Mouse (Mus musculus): ENCODE results near the gene Kank1.
A peak's percentile ranks its signal among the peaks of the same experiment; 100 is the strongest.

Kank1 gene

GRCm38 (mm10) chr19:25334360-25334759, 97.6 kb downstream of the Kank1 start:
- Histone ChIP-seq H3K4me3 (replicated peaks; ENCODE audit: low read length) (no peak overlapping the region), H3K9me3 (ENCODE audit: low read length) (no peaks in the 10 kb centered on the region), H3K4me1 (replicated peaks; ENCODE audit: low read depth, low read length) (0 out of 2 replicates have a peak, but pooled peaks cover 7% of the 10 kb centered on the region), H3K27me3 (ENCODE audit: insufficient read depth, low read length) (no peaks in the 10 kb centered on the region), H3K36me3 (ENCODE audit: insufficient read depth, low read length) (no peaks in the 10 kb centered on the region)
- TF ChIP-seq CTCF (conservative IDR thresholded peaks at IDR 0.05; ENCODE audit: low read length) (peak; percentile 76), NANOG (IDR thresholded peaks at IDR 0.05; ENCODE audit: borderline replicate concordance, low read length) (no peak), POU5F1 (IDR thresholded peaks at IDR 0.05; ENCODE audit: borderline replicate concordance, low read length) (no peak)

GRCm38 (mm10) chr19:25336731-25337130, 100.0 kb downstream of the Kank1 start:
- no peaks in the 10 kb centered on the region for H3K36me3 ChIP-seq (ENCODE audit: insufficient read depth, low read length)
- H3K27me3 ChIP-seq (ENCODE audit: insufficient read depth, low read length): no peaks in the 10 kb centered on the region
- no peak for TF ChIP-seq NANOG (IDR thresholded peaks at IDR 0.05; ENCODE audit: borderline replicate concordance, low read length)
- TF ChIP-seq CTCF (conservative IDR thresholded peaks at IDR 0.05; ENCODE audit: low read length): no peak
- no peak for TF ChIP-seq POU5F1 (IDR thresholded peaks at IDR 0.05; ENCODE audit: borderline replicate concordance, low read length)
- H3K4me1 ChIP-seq (replicated peaks; ENCODE audit: low read depth, low read length): peaks cover 13% of the 10 kb centered on the region; the same call in 1 of the 2 replicates
- H3K4me3 ChIP-seq (replicated peaks; ENCODE audit: low read length): no peak overlapping the region
- no peaks in the 10 kb centered on the region for H3K9me3 ChIP-seq (ENCODE audit: low read length)

- Histone ChIP-seq H3K4me3 (replicated peaks; ENCODE audit: low read length) (no peak overlapping the region), H3K36me3 (ENCODE audit: insufficient read depth, low read length) (no peaks in the 10 kb centered on the region), H3K9me3 (ENCODE audit: low read length) (no peaks in the 10 kb centered on the region), H3K4me1 (replicated peaks; ENCODE audit: low read depth, low read length) (peaks cover 20% of the 10 kb centered on the region), H3K27me3 (ENCODE audit: insufficient read depth, low read length) (no peaks in the 10 kb centered on the region)
- TF ChIP-seq NANOG (IDR thresholded peaks at IDR 0.05; ENCODE audit: borderline replicate concordance, low read length) (no peak), CTCF (conservative IDR thresholded peaks at IDR 0.05; ENCODE audit: low read length) (peak; percentile 68)
Measured at GRCm38 (mm10) chr19:25340630-25341620, 104.2 kb downstream of the Kank1 start.

GRCm38 (mm10) chr19:25342026-25342425, 105.3 kb downstream of the Kank1 start:
- Histone ChIP-seq H3K4me1 (replicated peaks; ENCODE audit: low read depth, low read length) (peaks cover 17% of the 10 kb centered on the region), H3K36me3 (ENCODE audit: insufficient read depth, low read length) (no peaks in the 10 kb centered on the region), H3K27me3 (ENCODE audit: insufficient read depth, low read length) (no peaks in the 10 kb centered on the region), H3K4me3 (replicated peaks; ENCODE audit: low read length) (no peak overlapping the region), H3K9me3 (ENCODE audit: low read length) (no peaks in the 10 kb centered on the region)
- TF ChIP-seq CTCF (conservative IDR thresholded peaks at IDR 0.05; ENCODE audit: low read length): no peak
- no peak for TF ChIP-seq POU5F1 (IDR thresholded peaks at IDR 0.05; ENCODE audit: borderline replicate concordance, low read length)
- TF ChIP-seq NANOG (IDR thresholded peaks at IDR 0.05; ENCODE audit: borderline replicate concordance, low read length): no peak

GRCm38 (mm10) chr19:25343657-25344322, 107.0 kb downstream of the Kank1 start:
- peaks cover 28% of the 10 kb centered on the region for H3K4me1 ChIP-seq (replicated peaks; ENCODE audit: low read depth, low read length)
- no peaks in the 10 kb centered on the region for H3K27me3 ChIP-seq (ENCODE audit: insufficient read depth, low read length)
- H3K4me3 ChIP-seq (replicated peaks; ENCODE audit: low read length): peak overlapping the region; percentile 37
- H3K36me3 ChIP-seq (ENCODE audit: insufficient read depth, low read length): no peaks in the 10 kb centered on the region
- H3K9me3 ChIP-seq (ENCODE audit: low read length): no peaks in the 10 kb centered on the region
- TF ChIP-seq CTCF (conservative IDR thresholded peaks at IDR 0.05; ENCODE audit: low read length) (no peak), NANOG (IDR thresholded peaks at IDR 0.05; ENCODE audit: borderline replicate concordance, low read length) (no peak), POU5F1 (IDR thresholded peaks at IDR 0.05; ENCODE audit: borderline replicate concordance, low read length) (no peak)

GRCm38 (mm10) chr19:25344371-25344770, 107.6 kb downstream of the Kank1 start:
- Histone ChIP-seq H3K27me3 (ENCODE audit: insufficient read depth, low read length) (no peaks in the 10 kb centered on the region), H3K9me3 (ENCODE audit: low read length) (no peaks in the 10 kb centered on the region), H3K4me1 (replicated peaks; ENCODE audit: low read depth, low read length) (peaks cover 33% of the 10 kb centered on the region), H3K4me3 (replicated peaks; ENCODE audit: low read length) (no peak overlapping the region), H3K36me3 (ENCODE audit: insufficient read depth, low read length) (no peaks in the 10 kb centered on the region)
- TF ChIP-seq CTCF (conservative IDR thresholded peaks at IDR 0.05; ENCODE audit: low read length) (no peak), NANOG (IDR thresholded peaks at IDR 0.05; ENCODE audit: borderline replicate concordance, low read length) (no peak)

GRCm38 (mm10) chr19:25345972-25346371, 109.2 kb downstream of the Kank1 start:
- no peaks in the 10 kb centered on the region for H3K9me3 ChIP-seq (ENCODE audit: low read length)
- peaks cover 30% of the 10 kb centered on the region for H3K4me1 ChIP-seq (replicated peaks; ENCODE audit: low read depth, low read length)
- H3K27me3 ChIP-seq (ENCODE audit: insufficient read depth, low read length): no peaks in the 10 kb centered on the region
- H3K36me3 ChIP-seq (ENCODE audit: insufficient read depth, low read length): no peaks in the 10 kb centered on the region
- H3K4me3 ChIP-seq (replicated peaks; ENCODE audit: low read length): no peak overlapping the region
- TF ChIP-seq NANOG (IDR thresholded peaks at IDR 0.05; ENCODE audit: borderline replicate concordance, low read length) (no peak), POU5F1 (IDR thresholded peaks at IDR 0.05; ENCODE audit: borderline replicate concordance, low read length) (no peak), CTCF (conservative IDR thresholded peaks at IDR 0.05; ENCODE audit: low read length) (no peak)

GRCm38 (mm10) chr19:25347515-25347914, 110.7 kb downstream of the Kank1 start:
- Histone ChIP-seq H3K4me3 (replicated peaks; ENCODE audit: low read length) (no peak overlapping the region), H3K36me3 (ENCODE audit: insufficient read depth, low read length) (no peaks in the 10 kb centered on the region), H3K9me3 (ENCODE audit: low read length) (no peaks in the 10 kb centered on the region), H3K4me1 (replicated peaks; ENCODE audit: low read depth, low read length) (peaks cover 27% of the 10 kb centered on the region), H3K27me3 (ENCODE audit: insufficient read depth, low read length) (no peaks in the 10 kb centered on the region)
- TF ChIP-seq CTCF (conservative IDR thresholded peaks at IDR 0.05; ENCODE audit: low read length): no peak
- no peak for TF ChIP-seq POU5F1 (IDR thresholded peaks at IDR 0.05; ENCODE audit: borderline replicate concordance, low read length)
- TF ChIP-seq NANOG (IDR thresholded peaks at IDR 0.05; ENCODE audit: borderline replicate concordance, low read length): no peak
